Mouse (Mus musculus): ENCODE measurements around the gene Zfp286. TPM values are rescaled to one million over a fixed set of nuclear protein-coding genes. Genes with fewer than 3 reads are reported as not detected.

Zfp286 gene
- 5.5 TPM for total RNA-seq (2023)

DNA sequence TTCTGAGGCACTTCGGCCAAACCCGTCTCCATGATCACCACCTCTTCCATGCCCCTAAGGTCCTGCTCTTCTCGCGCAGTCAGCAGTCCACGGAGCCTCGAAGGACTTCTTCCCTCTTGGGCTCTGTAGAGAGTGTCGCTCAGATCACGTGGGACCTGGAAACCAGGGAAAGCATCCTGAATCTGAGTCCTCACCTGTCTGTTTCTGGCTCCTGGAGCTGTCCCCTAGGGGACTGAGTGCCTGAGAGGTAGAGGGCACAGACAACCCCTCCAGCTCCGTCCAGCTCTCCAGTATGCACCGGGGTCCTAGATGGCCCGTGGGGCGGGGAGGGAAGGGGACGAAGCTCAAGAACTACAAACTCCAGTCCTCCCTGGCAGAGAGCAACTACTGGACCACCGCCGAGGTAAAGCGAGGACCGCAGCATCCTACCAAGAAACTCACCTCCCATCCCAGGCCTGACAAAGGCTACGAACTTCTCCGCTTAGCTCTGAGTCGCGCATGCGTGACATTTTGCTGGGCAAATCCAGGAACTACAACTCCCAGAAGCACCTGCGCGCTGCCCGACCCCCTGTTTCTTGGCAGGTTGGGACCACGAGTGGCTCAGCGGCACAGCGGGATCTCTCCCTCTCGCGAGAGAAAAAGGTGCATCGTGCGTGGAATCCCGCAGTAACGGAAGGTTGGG is at the start of gene Zfp286:
TSS of gene Zfp286 (minus strand) at position 528 of the 682 bp plus-strand sequence.

DNA sequence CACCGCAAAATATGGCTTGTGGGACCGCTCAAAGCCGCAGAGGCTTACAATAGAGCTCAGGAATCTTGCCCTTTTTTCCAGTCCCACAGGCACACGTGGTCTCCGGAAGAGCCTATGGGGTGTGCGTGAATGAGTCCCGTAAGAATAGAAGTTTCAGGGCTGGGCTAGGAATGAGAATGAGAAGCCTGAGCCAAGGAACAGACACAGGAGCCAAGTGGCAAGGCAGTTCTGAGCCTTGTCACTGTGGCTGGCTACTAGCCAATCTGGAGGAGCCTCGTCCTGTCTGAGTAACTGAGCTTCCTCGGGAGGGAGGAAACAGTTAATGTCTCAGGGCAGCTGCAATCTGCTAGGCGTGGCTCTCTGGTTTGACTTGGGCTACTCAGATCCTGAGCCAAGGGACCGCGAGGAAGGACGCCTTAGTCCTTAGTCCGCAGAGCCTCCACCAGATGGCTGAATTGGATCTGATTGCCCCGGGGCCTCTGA is 30.8 kb upstream of the Zfp286 start, which contains the start of gene Trim16:
TSS of gene Trim16 (plus strand) at position 173 of the 483 bp plus-strand sequence.

GRCm38 (mm10) chr11:62752780-62753179 is 36.5 kb downstream of the Zfp286 start, which contains the start of gene Gm10428:
Gene Gm10428 (plus strand): TSS chr11:62753100.

DNA sequence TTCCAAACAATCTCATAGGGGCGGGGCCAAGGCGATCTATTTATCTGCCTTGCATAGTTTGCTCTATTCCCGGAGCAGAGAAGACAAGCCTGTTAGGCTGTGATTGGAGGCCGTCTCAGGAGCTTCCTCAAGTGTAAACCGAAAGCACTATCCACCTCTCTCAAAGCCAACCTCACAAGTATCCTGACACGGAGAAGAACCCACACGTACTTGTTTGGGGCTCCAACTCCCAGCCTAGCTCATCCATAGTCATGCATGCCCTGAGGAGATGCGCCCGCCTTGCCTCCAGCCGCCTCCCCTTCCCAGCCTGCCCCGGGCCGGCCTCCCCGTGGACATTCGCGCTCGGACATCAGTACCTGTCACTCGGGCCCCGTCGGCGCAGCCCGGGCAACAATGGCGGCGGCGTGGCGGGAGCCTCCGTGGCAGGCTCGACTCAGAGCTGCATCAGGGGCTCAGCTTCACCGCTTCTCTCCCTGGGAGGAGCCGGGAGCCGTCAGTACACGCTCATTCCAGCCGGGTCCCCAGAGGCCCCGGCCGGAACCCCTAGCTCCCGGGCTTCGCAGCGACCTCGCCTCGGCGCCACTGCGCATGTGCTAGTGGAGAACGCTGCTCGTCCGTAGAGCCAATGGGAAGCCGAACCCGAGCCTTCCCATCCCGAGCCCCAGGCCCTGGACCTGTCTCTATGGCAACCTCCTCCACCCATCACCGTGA is 57.8 kb downstream of the Zfp286 start, which contains the start of gene Zfp287:
TSS of gene Zfp287 (minus strand) at position 595 of the 711 bp plus-strand sequence.

Other genes starting within 250 kb of the Zfp286 start
- gene Ubb, start 238.3 kb downstream of the Zfp286 start, total RNA-seq (2023): 1,228 TPM
- 50.0 TPM for gene Trpv2, start 215.0 kb downstream of the Zfp286 start, total RNA-seq (2023)
- gene Lrrc75a, start 140.9 kb downstream of the Zfp286 start, total RNA-seq (2023): 0.86 TPM
- gene Mmgt2, start 140.8 kb downstream of the Zfp286 start, total RNA-seq (2023): 23.4 TPM
- gene Zfp287, start 57.6 kb downstream of the Zfp286 start, total RNA-seq (2023): 10.7 TPM
- not detected for gene Gm10428, start 36.4 kb downstream of the Zfp286 start, total RNA-seq (2023)
- gene Trim16, start 30.8 kb upstream of the Zfp286 start, total RNA-seq (2023): not detected
- 9.3 TPM for gene Fbxw10, start 57.6 kb upstream of the Zfp286 start, total RNA-seq (2023)
- gene Tvp23b, start 90.0 kb upstream of the Zfp286 start, total RNA-seq (2023): 16.1 TPM
- not detected for gene Cdrt4, start 161.7 kb upstream of the Zfp286 start, total RNA-seq (2023)

All from CD8-positive naive resting alpha-beta T cell, adult 57 days (primary cell).